ENCODE assay signal across 7 mouse cellular contexts in genomic region chr8:4404880-4405261, GRCm38 (mm10).
DNase-seq lines count a peak whose midpoint lies in the region; ATAC-seq and TF ChIP-seq lines count a peak whose summit lies in the region.

No protein-coding gene starts in this region.

- H3K4me1 ChIP-seq in heart, postnatal 0 days (ENCODE audit: control insufficient read depth, insufficient read depth): 0 out of 2 replicates have a peak, but pooled peaks cover 6% of the 10 kb centered on the region
- no peaks in the 10 kb centered on the region for H3K4me1 ChIP-seq in limb, embryonic 11.5 days (ENCODE audit: control insufficient read depth, insufficient read depth, low read length)
- no peaks in the 10 kb centered on the region; the same call in 1 of the 2 replicates for H3K4me1 ChIP-seq in midbrain, embryonic 15.5 days

- no peaks in the 10 kb centered on the region for H3K36me3 ChIP-seq in heart, postnatal 0 days (replicated peaks; ENCODE audit: control insufficient read depth, insufficient read depth, low read length)
- no peaks in the 10 kb centered on the region for H3K36me3 ChIP-seq in limb, embryonic 11.5 days (ENCODE audit: control insufficient read depth, insufficient read depth, low read length)
- H3K36me3 ChIP-seq in midbrain, embryonic 15.5 days (replicated peaks): no peaks in the 10 kb centered on the region

- H3K27ac ChIP-seq in heart, postnatal 0 days (ENCODE audit: low read depth): peak overlapping the region; percentile 61
- H3K27ac ChIP-seq in limb, embryonic 11.5 days (replicated peaks; ENCODE audit: low read depth, low read length): no peak overlapping the region
- no peak overlapping the region for H3K27ac ChIP-seq in midbrain, embryonic 15.5 days

- DNase-seq in ZHBTc4 (ENCODE audit: low read depth, low spot score): peak; percentile 46
- DNase-seq in embryo, embryonic 11.5 days (ENCODE audit: low read depth, low spot score): peak; percentile 17
- DNase-seq in heart, postnatal 0 days (ENCODE audit: low spot score): peak; percentile 41
- DNase-seq in limb, embryonic 11.5 days (ENCODE audit: low spot score): peak; percentile 45
- DNase-seq in right cerebral cortex, postnatal 36 days (ENCODE audit: low spot score in 2 of 2): no peak

- H3K4me3 ChIP-seq in heart, postnatal 0 days (ENCODE audit: low read depth, low read length): peak overlapping the region; percentile 50
- H3K4me3 ChIP-seq in limb, embryonic 11.5 days (ENCODE audit: low read depth, low read length): peak overlapping the region; percentile 7
- peak overlapping the region; percentile 26 for H3K4me3 ChIP-seq in midbrain, embryonic 15.5 days

- WGBS in heart, postnatal 0 days: 11% methylated on average over 16 of the region's 16 CpGs
- WGBS in limb, embryonic 11.5 days: 18% methylated on average over 16 of the region's 16 CpGs
- 17% methylated on average over 16 of the region's 16 CpGs for whole genome bisulfite sequencing in midbrain, embryonic 15.5 days

- no peaks in the 10 kb centered on the region; the same call in 1 of the 2 replicates for H3K9me3 ChIP-seq in heart, postnatal 0 days (replicated peaks; ENCODE audit: control insufficient read depth, low read length)
- no peaks in the 10 kb centered on the region for H3K9me3 ChIP-seq in limb, embryonic 11.5 days (ENCODE audit: control insufficient read depth, low read length)
- H3K9me3 ChIP-seq in midbrain, embryonic 15.5 days: no peaks in the 10 kb centered on the region

- peak; percentile 78 for ATAC-seq in heart, postnatal 0 days (ENCODE audit: insufficient read depth, low read depth)
- peak; percentile 61 for ATAC-seq in limb, embryonic 11.5 days (ENCODE audit: insufficient number of reproducible peaks, low FRiP score, low TSS enrichment, low read depth)
- ATAC-seq in midbrain, embryonic 15.5 days (replicated peaks): peak; percentile 81
- no peak for ATAC-seq in granulocyte monocyte progenitor cell, adult 5-6 weeks (replicated peaks; ENCODE audit: poor library complexity, severe bottlenecking)

- TF ChIP-seq EP300 in heart, postnatal 0 days (IDR thresholded peaks at IDR 0.05; ENCODE audit: low read depth): no peak

- H3K4me2 ChIP-seq in heart, postnatal 0 days (ENCODE audit: low read depth, low read length): peak overlapping the region; percentile 73
- peak overlapping the region; percentile 38; the same call in 1 of the 2 replicates for H3K4me2 ChIP-seq in limb, embryonic 11.5 days (ENCODE audit: low read depth, severe bottlenecking)
- H3K4me2 ChIP-seq in midbrain, embryonic 15.5 days: peak overlapping the region; percentile 49

- peak overlapping the region; percentile 49 for H3K9ac ChIP-seq in heart, postnatal 0 days (replicated peaks; ENCODE audit: low read depth, low read length)
- peak overlapping the region; percentile 23; the same call in 1 of the 2 replicates for H3K9ac ChIP-seq in limb, embryonic 11.5 days (ENCODE audit: low read length)
- H3K9ac ChIP-seq in midbrain, embryonic 15.5 days: peak overlapping the region; percentile 15; the same call in 1 of the 2 replicates

- TF ChIP-seq CTCF in heart, postnatal 0 days (IDR thresholded peaks at IDR 0.05; ENCODE audit: low read depth): peak; percentile 1; the same call in 1 of the 2 replicates

- H3K27me3 ChIP-seq in heart, postnatal 0 days (ENCODE audit: control insufficient read depth, insufficient read depth, low read length): no peaks in the 10 kb centered on the region
- H3K27me3 ChIP-seq in limb, embryonic 11.5 days (ENCODE audit: control insufficient read depth, insufficient read depth, low read length): no peaks in the 10 kb centered on the region
- H3K27me3 ChIP-seq in midbrain, embryonic 15.5 days (replicated peaks): no peaks in the 10 kb centered on the region

Comparison
In these comparisons a context has a peak if more than half of its experiments do, and no peak if none do; other contexts are left out.
1. DNase-seq: peak in ZHBTc4 (single experiment), embryo, embryonic 11.5 days (single experiment), heart, postnatal 0 days (single experiment) and limb, embryonic 11.5 days (single experiment); none in right cerebral cortex, postnatal 36 days (0 of 2).
2. Peak in every context shown above with its lines, with median percentiles within 50 percentile points of each other: H3K4me2 ChIP-seq, H3K4me3 ChIP-seq and H3K9ac ChIP-seq.